Mouse (Mus musculus) ES-E14 (cell line): ENCODE results near the gene Slc17a7.

Experiments
- CHD2 ChIP-seq: IDR thresholded peaks from 2 replicates; pipeline ENCODE4 v1.6.1; 2014; ENCODE audit warnings: mild to moderate bottlenecking, low read depth, low read length, inconsistent platforms
- HCFC1 ChIP-seq: IDR thresholded peaks from 2 replicates; pipeline ENCODE4 v1.6.1; 2012; ENCODE audit warnings: low read length, inconsistent platforms, borderline replicate concordance; ENCODE audit not compliant: insufficient read depth
- MAFK ChIP-seq: IDR thresholded peaks from 2 replicates; pipeline ENCODE4 v1.6.1; 2014; ENCODE audit warnings: mild to moderate bottlenecking, low read depth, low read length, inconsistent platforms; ENCODE audit not compliant: insufficient read depth

- TF ChIP-seq CHD2 (no peak), HCFC1 (no peak), MAFK (no peak)
Observed at GRCm38 (mm10) chr7:45125144-45125600, 38.6 kb upstream of the Slc17a7 start.
